Mouse (Mus musculus) ZHBTc4 (cell line): ENCODE measurements around the gene Tyro3.

Source experiments
- DNase-seq: peaks from one replicate; pipeline ENCODE4 v3.0.0-alpha.2; 2011; ENCODE audit warnings: low read depth, low spot score

Gene Tyro3

GRCm38 (mm10) chr2:119797279-119797783, at the start of gene Tyro3:
Tyro3 (plus strand) TSS chr2:119797733.
- DNase-seq, result no peak

GRCm38 (mm10) chr2:119749260-119749659, 48.3 kb upstream of the Tyro3 start:
- no peak for DNase-seq

DNA sequence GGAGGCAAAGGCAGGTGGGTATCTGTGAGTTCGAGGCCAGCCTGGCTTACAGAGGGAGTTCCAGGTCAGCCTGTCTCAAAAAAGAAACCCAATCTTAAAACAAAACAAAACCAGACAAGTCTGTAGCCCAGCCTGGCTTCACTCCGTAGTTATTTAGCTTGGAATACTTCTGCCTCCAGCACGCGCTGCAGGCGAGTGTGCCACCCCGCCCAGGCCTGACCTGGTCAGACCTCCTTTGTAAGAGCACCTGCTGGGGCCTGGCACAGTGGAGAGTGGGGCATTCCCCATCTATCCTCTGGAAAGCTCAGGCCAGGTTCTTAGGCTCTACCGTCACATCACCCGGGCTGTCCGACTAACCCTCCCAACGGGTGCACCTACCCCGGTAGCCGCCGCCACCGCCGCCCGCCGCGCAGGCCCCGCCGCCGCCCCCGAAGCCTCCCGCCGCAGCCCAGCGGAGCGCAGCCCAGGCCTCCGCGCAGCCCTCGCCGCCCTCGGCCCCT, 39.9 kb upstream of the Tyro3 start:
- DNase-seq, result peak; percentile 51

DNA sequence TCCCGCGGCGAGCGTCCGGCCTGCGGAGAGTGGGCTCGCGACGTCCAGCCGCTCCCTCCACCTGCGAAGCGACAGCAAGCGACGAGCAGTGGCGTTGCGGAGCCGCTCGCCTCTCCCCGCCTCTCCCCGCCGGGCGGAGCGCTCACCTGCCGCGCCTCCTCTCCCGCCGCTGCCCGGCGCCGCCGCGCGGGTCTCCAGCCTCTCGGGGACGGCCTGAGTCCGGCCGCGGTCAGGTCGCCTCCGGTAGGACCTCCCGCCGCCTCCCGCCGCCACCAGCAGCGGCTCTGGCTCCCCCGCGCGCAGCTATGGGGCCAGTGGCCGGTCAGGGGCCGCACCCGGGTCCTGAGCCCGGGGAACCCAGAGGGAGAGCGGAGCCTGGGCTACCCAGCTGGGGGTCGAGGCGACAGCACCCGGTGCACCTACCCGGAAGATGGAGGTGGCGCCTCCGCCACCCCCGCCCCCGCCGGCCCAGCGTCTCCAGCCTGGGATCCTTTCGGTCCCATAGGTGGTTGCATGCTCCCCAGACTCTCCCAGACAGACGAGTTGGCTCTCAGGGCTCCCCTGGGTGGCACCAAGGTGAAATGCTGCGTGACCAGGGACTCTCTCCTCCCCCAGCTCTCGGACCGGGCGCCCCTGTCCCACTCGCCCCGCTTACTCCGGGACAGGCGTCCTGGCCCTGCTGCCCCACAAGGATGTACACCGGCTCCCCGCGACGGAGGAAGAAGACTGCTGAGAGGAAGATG, 39.3 kb upstream of the Tyro3 start:
- peak; percentile 63 for DNase-seq

DNA sequence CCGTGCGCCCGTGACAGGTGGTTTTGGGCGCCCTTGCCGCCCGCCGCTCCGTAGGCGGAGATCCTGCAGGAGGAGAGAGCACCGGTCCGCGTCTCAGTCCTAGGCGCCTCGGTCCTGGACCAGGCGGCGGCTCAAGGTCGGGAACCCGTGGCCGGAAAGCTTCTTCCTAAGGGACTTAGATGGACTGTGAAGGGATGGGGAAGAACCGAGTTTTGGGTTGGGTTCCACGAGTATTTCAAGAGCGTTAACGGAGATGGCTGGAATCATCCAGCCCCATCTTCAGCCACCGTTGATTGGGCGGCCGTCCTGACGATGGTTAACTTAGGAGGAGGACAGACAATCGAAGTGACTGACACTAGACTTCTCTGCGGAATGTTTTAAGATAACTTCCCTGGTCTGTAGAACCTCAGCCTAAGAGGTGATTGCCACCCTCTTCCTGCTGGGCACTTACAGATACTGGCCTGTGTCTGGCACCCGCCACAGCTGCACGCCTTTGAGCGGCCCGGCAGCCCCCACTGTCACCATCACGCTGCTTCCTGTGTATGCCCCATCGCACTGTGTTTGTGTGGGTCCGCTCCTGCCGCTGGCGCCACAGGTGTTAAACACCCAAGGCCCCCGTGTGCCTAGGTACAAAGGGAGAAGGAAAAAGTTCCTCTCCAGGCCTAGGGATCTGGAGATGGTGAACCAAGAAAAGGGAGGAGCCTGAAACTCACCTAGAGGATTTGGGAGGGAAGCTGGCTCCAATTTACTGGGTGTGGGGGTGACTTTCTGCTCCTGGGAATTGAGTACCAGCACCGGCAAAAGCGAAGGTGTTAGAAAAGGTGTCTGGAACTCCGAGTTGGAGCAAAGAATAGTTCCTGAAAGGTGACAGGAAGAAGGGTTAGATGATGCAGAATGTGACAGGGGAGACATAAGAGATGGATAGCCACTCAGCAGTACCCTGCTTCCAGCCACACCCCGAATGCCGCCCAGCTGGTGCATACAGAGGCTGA, 38.4 kb upstream of the Tyro3 start:
- DNase-seq, result peak; percentile 62

DNA sequence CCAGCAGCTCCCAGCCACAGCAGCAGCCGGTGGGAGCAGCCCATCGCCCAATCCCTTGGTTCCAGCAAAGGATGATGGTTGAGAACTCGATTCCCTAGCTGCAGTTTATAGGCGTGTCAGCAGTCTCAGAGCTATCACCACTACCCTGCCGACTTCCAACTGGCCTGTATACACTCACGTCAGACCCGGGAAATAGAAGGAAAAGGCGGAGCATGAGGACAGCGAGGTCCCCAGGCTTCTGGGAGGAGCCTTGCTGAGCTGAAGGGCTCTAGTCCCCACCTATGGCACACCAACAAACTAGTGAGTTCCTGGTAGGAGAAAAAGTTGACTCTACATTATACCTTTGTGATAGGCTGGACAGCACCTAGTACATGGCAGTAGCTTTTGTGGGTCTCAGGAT, 37.3 kb upstream of the Tyro3 start, which contains the start of gene Ltk:
Ltk (minus strand) TSS at position 181 of the 400 bp plus-strand sequence.
- DNase-seq, result peak; percentile 69

GRCm38 (mm10) chr2:119762276-119762675, 35.3 kb upstream of the Tyro3 start:
- DNase-seq, result no peak

DNA sequence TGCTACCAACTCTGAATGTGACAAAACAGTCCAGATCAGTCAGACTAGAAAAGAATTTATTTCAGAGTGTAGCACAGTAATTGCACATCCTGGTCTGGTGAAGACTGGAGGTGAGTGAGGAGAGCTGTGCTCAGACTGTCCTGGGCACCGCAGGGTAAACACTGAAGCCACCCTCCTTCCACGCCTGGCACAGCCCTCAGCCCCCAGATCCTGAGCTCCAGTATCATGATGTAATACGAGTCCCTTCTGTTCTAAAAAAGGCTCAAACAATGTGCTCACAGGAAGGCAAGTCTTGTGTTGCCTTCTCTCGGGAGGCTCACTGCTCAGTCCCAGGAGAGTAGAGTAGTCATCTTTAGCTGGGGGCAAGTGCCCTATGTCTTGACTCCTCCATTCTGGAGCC, 33.6 kb upstream of the Tyro3 start:
- DNase-seq, result no peak

GRCm38 (mm10) chr2:119767246-119767645, 30.3 kb upstream of the Tyro3 start:
- peak; percentile 62 for DNase-seq

DNA sequence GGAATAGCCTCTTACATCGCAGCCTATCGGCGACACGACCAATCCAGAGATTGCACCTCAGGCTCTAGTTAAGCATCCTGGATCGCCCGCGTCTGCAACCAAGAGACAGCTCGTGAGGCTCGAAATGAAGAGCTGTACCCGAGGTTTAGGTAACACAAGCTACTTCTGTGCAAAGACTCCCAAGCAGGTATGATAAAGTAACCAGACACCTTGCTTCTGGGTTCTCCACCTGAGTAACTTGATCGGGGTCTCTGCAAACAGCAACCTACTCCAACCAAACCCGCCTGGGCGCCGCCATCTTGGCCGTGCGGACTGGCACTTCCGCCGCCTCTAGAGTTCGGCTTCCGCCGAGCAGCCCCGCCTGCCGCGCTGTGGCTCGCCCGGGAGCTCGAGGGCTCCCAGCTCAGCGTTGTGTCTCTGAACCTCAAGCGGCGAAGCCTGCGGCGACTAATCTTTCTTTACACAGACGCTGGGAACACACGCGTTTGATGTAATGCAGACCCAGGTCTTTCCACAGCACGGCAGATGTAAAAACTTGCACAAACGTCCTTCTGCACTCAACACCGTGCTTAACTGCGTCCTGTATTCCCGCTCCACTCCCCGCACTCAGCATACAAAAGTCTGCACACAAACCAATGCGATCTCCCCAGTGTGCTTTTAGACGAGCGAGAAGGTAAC, 10.2 kb upstream of the Tyro3 start, which contains the start of gene Rpap1:
Rpap1 (minus strand) TSS at position 332 of the 678 bp plus-strand sequence.
- DNase-seq, result peak; percentile 91

DNA sequence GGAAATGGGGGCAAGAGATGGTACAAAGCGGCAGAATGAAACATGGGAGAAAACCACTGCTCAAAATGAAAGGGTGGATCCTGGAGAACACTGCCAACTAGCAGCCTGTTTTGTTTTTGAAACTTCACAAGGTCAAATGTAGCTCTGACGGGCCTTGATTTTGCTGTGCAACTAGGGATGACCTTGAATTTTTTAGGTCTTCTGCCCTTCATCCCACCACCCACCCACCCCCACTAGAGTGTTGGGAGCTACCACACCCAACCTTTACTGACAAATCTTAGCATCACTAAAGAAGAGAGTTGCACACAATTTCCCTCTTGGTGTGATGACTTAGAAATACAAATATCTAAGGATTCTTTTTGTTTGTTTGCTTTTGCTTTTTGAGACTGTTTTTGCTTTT, 7.5 kb upstream of the Tyro3 start:
- DNase-seq, result peak; percentile 80

- peak; percentile 75 for DNase-seq
Measured at GRCm38 (mm10) chr2:119798246-119798927, 854 bp downstream of the Tyro3 start.

DNA sequence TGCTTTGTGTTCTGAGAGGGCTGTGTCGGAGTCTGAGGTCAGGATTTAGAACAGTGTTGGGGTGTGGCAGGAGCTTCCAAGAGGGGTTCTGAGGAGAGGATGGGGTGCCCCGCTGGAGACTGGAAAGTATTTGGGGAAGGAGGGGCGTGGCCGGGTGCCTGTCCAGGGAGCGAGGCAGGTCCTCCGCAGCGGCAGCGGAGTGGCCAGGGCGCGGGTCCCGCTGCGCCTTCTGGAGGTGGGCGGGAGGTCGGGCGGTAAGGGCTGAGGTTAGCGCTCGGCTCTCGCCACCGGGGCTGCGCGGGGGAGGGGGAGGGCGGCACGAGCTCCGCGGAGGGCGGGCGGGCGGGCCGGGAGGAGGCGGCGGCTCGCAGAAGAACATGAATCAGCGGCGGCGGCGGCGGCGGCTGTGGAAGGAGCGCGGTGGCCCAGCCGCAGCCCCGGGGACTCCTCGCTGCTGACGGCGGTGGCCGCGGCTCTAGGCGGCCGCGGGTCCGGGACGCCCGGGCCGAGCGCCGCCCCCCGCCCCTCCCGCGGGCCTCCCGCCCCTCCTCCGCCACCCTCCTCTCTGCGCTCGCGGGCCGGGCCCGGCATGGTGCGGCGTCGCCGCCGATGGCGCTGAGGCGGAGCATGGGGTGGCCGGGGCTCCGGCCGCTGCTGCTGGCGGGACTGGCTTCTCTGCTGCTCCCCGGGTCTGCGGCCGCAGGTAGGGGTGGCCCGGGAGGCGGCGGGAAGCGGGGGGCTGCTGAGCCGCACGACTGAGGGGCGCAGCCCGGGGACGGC, 1.8 kb downstream of the Tyro3 start:
- DNase-seq, result peak; percentile 58

GRCm38 (mm10) chr2:119799961-119800550, 2.5 kb downstream of the Tyro3 start:
- peak; percentile 51 for DNase-seq

GRCm38 (mm10) chr2:119800876-119801846, 3.6 kb downstream of the Tyro3 start:
- DNase-seq, result no peak

GRCm38 (mm10) chr2:119802767-119803617, 5.5 kb downstream of the Tyro3 start:
- peak; percentile 85 for DNase-seq

DNA sequence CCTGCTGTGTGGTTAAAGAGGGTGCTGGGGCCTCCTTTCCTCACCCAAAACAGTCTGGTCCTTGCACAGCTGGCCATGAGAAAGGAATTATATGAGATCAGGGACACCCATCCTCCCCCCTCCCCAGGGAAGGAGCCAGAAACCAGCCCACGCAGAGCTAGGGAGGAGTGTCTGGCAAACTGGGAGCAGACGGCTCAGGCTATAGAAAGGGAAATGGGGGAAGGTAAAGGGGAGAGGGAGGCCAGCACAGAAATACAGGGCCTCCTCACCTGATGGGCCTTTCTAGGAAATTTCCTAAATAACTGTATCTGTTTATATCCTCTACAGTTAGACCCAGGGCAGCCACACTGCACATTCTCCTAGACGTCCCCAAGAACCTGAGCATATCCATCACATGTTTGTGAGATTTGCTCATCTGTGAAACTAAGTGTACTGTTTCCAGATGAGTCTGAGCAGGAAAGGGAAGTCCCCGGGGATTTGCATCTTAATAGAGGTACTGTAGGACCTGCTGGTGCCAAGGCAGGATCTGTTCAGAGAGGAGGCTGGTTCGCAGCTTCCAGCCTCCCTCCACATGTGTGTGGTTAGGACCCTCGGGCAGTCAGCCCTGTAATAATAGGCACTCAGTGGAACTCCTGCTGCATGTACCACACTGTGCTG, 6.2 kb downstream of the Tyro3 start:
- DNase-seq, result peak; percentile 53
